Mouse (Mus musculus) limb, embryonic 15.5 days (tissue): ENCODE data around the gene Dnajc17. TPM values are rescaled to one million over a fixed set of nuclear protein-coding genes. Genes with fewer than 3 reads are reported as not detected.

ENCODE experiments used
- ATAC-seq: fragments of 200-750 bp; cut with Nextera tagmentation; 2 replicates; pipeline ENCODE4 v1.8.0; 2017; ENCODE audit warnings: low read depth, moderate TSS enrichment; ENCODE audit not compliant: insufficient number of reproducible peaks, low FRiP score, low TSS enrichment
- H3K27ac ChIP-seq: fragments of 300-500 bp; sonication (generic); 2 replicates; pipeline ENCODE4 v1.5.1; 2015; ENCODE audit warnings: moderate library complexity, mild to moderate bottlenecking, inconsistent platforms
- H3K27me3 ChIP-seq: fragments of 300-500 bp; sonication (generic); 2 replicates; pipeline ENCODE4 v1.6.1; 2015; ENCODE audit warnings: inconsistent platforms
- H3K36me3 ChIP-seq: fragments of 300-500 bp; sonication (generic); 2 replicates; pipeline ENCODE4 v1.6.1; 2015; ENCODE audit warnings: inconsistent platforms
- H3K4me1 ChIP-seq: fragments of 300-500 bp; sonication (generic); 2 replicates; pipeline ENCODE4 v1.6.1; 2015; ENCODE audit warnings: inconsistent platforms
- H3K4me2 ChIP-seq: fragments of 300-500 bp; sonication (generic); 2 replicates; pipeline ENCODE4 v1.6.1; 2015; ENCODE audit warnings: mild to moderate bottlenecking, inconsistent platforms
- H3K4me3 ChIP-seq: fragments of 300-500 bp; sonication (generic); 2 replicates; pipeline ENCODE4 v1.5.1; 2015; ENCODE audit warnings: mild to moderate bottlenecking, inconsistent platforms
- H3K9ac ChIP-seq: fragments of 300-500 bp; sonication (generic); 2 replicates; pipeline ENCODE4 v1.6.1; 2015; ENCODE audit warnings: inconsistent platforms
- H3K9me3 ChIP-seq: fragments of 300-500 bp; sonication (generic); 2 replicates; pipeline ENCODE4 v1.6.1; 2016; ENCODE audit warnings: inconsistent platforms
- WGBS: fragments of 180-500 bp; shearing (Covaris S2); methylation state at CpG from one replicate; pipeline ENCODE4 v1.1.7; 2015; 5-methylcytosine and 5-hydroxymethylcytosine counted together
- polyA plus RNA-seq: library from polyadenylated mRNA; unstranded; fragments of >200 nt; fragmentation: Nextera tagmentation; extraction: Ambion mirVana; gene quantifications from 2 replicates; pipeline ENCODE4 v1.2.1, GENCODE M21; 2015

Dnajc17 gene
- polyA plus RNA-seq, 1 experiment from 2014 or later = 18.5 TPM

GRCm38 (mm10) chr2:119196316-119197108 lies 12.1 kb downstream of the Dnajc17 start:
- no peak overlapping the region for H3K4me3 ChIP-seq
- H3K36me3 ChIP-seq = no peaks in the 10 kb centered on the region
- no peaks in the 10 kb centered on the region for H3K9me3 ChIP-seq
- ATAC-seq = no peak
- H3K27me3 ChIP-seq = no peaks in the 10 kb centered on the region
- peaks cover 25% of the 10 kb centered on the region for H3K4me1 ChIP-seq
- no peak overlapping the region for H3K9ac ChIP-seq
- H3K4me2 ChIP-seq = no peak overlapping the region
- H3K27ac ChIP-seq = peak overlapping the region; percentile 24; the same call in 1 of the 2 replicates
- 13% methylated on average over 4 of the region's 4 CpGs for WGBS

- no peak overlapping the region for H3K27ac ChIP-seq
- no peak for ATAC-seq
- H3K9me3 ChIP-seq = no peaks in the 10 kb centered on the region
- H3K27me3 ChIP-seq = no peaks in the 10 kb centered on the region
- peaks cover 25% of the 10 kb centered on the region for H3K4me1 ChIP-seq
- H3K4me3 ChIP-seq = no peak overlapping the region
- H3K4me2 ChIP-seq = no peak overlapping the region
- H3K9ac ChIP-seq = no peak overlapping the region
- 62% methylated on average over 5 of the region's 5 CpGs for WGBS
- no peaks in the 10 kb centered on the region for H3K36me3 ChIP-seq
Measured at GRCm38 (mm10) chr2:119194140-119194539, 14.5 kb downstream of the Dnajc17 start.

GRCm38 (mm10) chr2:119190969-119191368 lies 17.6 kb downstream of the Dnajc17 start:
- Histone ChIP-seq H3K4me2 (no peak overlapping the region), H3K9me3 (no peaks in the 10 kb centered on the region)
- no peak for ATAC-seq

GRCm38 (mm10) chr2:119189029-119189710 lies 19.4 kb downstream of the Dnajc17 start:
- Histone ChIP-seq H3K4me2 (peak overlapping the region; percentile 73), H3K4me3 (peak overlapping the region; percentile 37), H3K4me1 (peaks cover 4% of the 10 kb centered on the region; the same call in 1 of the 2 replicates), H3K27ac (no peak overlapping the region), H3K27me3 (no peaks in the 10 kb centered on the region), H3K36me3 (peaks cover 16% of the 10 kb centered on the region), H3K9ac (no peak overlapping the region), H3K9me3 (no peaks in the 10 kb centered on the region)
- peak; percentile 72; the same call in 1 of the 2 replicates for ATAC-seq
- WGBS = 6% methylated on average over 15 of the region's 15 CpGs

More at GRCm38 (mm10) chr2:119190969-119191368, 17.6 kb downstream of the Dnajc17 start:
- Histone ChIP-seq H3K9ac (no peak overlapping the region), H3K4me3 (no peak overlapping the region), H3K4me1 (peaks cover 4% of the 10 kb centered on the region; the same call in 1 of the 2 replicates), H3K27me3 (no peaks in the 10 kb centered on the region), H3K27ac (no peak overlapping the region), H3K36me3 (0 out of 2 replicates have a peak, but pooled peaks cover under 1% of the 10 kb centered on the region)
- WGBS = 83% methylated on average over 5 of the region's 5 CpGs

GRCm38 (mm10) chr2:119182914-119183313 lies 25.7 kb downstream of the Dnajc17 start:
- Histone ChIP-seq H3K36me3 (peaks cover 58% of the 10 kb centered on the region), H3K27me3 (no peaks in the 10 kb centered on the region), H3K4me1 (no peaks in the 10 kb centered on the region), H3K9ac (no peak overlapping the region), H3K27ac (no peak overlapping the region), H3K4me3 (no peak overlapping the region), H3K9me3 (no peaks in the 10 kb centered on the region), H3K4me2 (no peak overlapping the region)
- WGBS = 70% methylated on average over 7 of the region's 7 CpGs
- ATAC-seq = no peak

- Histone ChIP-seq H3K9me3 (no peaks in the 10 kb centered on the region), H3K4me3 (no peak overlapping the region), H3K9ac (no peak overlapping the region), H3K4me2 (no peak overlapping the region), H3K4me1 (peaks cover 23% of the 10 kb centered on the region), H3K36me3 (peaks cover 41% of the 10 kb centered on the region), H3K27ac (no peak overlapping the region), H3K27me3 (no peaks in the 10 kb centered on the region)
- ATAC-seq = no peak
- 89% methylated on average over 5 of the region's 5 CpGs for WGBS
Measured at GRCm38 (mm10) chr2:119177384-119177939, 31.1 kb downstream of the Dnajc17 start.

GRCm38 (mm10) chr2:119176761-119177160 lies 31.8 kb downstream of the Dnajc17 start:
- no peak overlapping the region for H3K27ac ChIP-seq
- peaks cover 44% of the 10 kb centered on the region for H3K36me3 ChIP-seq
- no peak overlapping the region for H3K9ac ChIP-seq
- no peaks in the 10 kb centered on the region for H3K27me3 ChIP-seq
- 67% methylated on average over 3 of the region's 3 CpGs for WGBS
- no peak overlapping the region for H3K4me3 ChIP-seq
- H3K4me2 ChIP-seq = no peak overlapping the region
- ATAC-seq = no peak
- peaks cover 24% of the 10 kb centered on the region for H3K4me1 ChIP-seq
- H3K9me3 ChIP-seq = no peaks in the 10 kb centered on the region

GRCm38 (mm10) chr2:119175614-119176013 lies 33.0 kb downstream of the Dnajc17 start:
- Histone ChIP-seq H3K9ac (no peak overlapping the region), H3K4me1 (peaks cover 24% of the 10 kb centered on the region), H3K9me3 (no peaks in the 10 kb centered on the region), H3K36me3 (peaks cover 46% of the 10 kb centered on the region), H3K27ac (peak overlapping the region; percentile 4; the same call in 1 of the 2 replicates), H3K4me2 (no peak overlapping the region), H3K4me3 (no peak overlapping the region), H3K27me3 (no peaks in the 10 kb centered on the region)
- 66% methylated on average over 6 of the region's 6 CpGs for WGBS
- no peak for ATAC-seq

GRCm38 (mm10) chr2:119174866-119175265 lies 33.7 kb downstream of the Dnajc17 start:
- Histone ChIP-seq H3K27ac (no peak overlapping the region), H3K9ac (no peak overlapping the region), H3K9me3 (no peaks in the 10 kb centered on the region), H3K4me2 (no peak overlapping the region), H3K27me3 (no peaks in the 10 kb centered on the region), H3K4me1 (peaks cover 24% of the 10 kb centered on the region), H3K36me3 (peaks cover 39% of the 10 kb centered on the region), H3K4me3 (no peak overlapping the region)
- ATAC-seq = no peak
- WGBS = 69% methylated on average over 14 of the region's 14 CpGs

GRCm38 (mm10) chr2:119173991-119174651 lies 34.5 kb downstream of the Dnajc17 start, which contains the start of gene Gm14137:
Gene Gm14137, plus strand, starts transcription at chr2:119174509.
- whole genome bisulfite sequencing = 42% methylated on average over 8 of the region's 8 CpGs
- H3K9me3 ChIP-seq = no peaks in the 10 kb centered on the region
- no peak within 1 kb of the TSS for H3K4me3 ChIP-seq
- H3K36me3 ChIP-seq = peaks cover 31% of the 10 kb centered on the region
- ATAC-seq = no peak
- peaks cover 24% of the 10 kb centered on the region for H3K4me1 ChIP-seq
- H3K27ac ChIP-seq = no peak within 1 kb of the TSS; the same call in 1 of the 2 replicates
- H3K27me3 ChIP-seq = no peaks in the 10 kb centered on the region
- H3K9ac ChIP-seq = no peak within 1 kb of the TSS
- no peak within 1 kb of the TSS for H3K4me2 ChIP-seq

GRCm38 (mm10) chr2:119172862-119173576 lies 35.6 kb downstream of the Dnajc17 start:
- Histone ChIP-seq H3K27ac (no peak overlapping the region), H3K36me3 (peaks cover 24% of the 10 kb centered on the region), H3K9me3 (no peaks in the 10 kb centered on the region), H3K4me2 (no peak overlapping the region), H3K27me3 (peaks cover 3% of the 10 kb centered on the region), H3K4me1 (peaks cover 27% of the 10 kb centered on the region), H3K4me3 (no peak overlapping the region), H3K9ac (no peak overlapping the region)
- no peak for ATAC-seq
- WGBS = 20% methylated on average over 13 of the region's 13 CpGs
